ENCODE assay signal across 9 mouse cellular contexts in genomic region chr3:109361882-109362281, GRCm38 (mm10). TPM values are rescaled to one million over a fixed set of nuclear protein-coding genes. Genes with fewer than 3 reads are reported as not detected.
DNase-seq lines count a peak whose midpoint lies in the region; ATAC-seq and TF ChIP-seq lines count a peak whose summit lies in the region.
"Had no signal": no experiment of that assay in that cellular context is flagged by ENCODE, and none has a peak within 500 bp of the region (broad histone marks: within the 10 kb centered on the region; RNA-seq: fewer than 3 reads in every experiment).

No protein-coding gene starts in this region.

- no peaks in the 10 kb centered on the region for H3K27me3 ChIP-seq in midbrain, embryonic 11.5 days (ENCODE audit: control insufficient read depth, insufficient read depth, low read length)
- no peaks in the 10 kb centered on the region for H3K27me3 ChIP-seq in midbrain, embryonic 16.5 days (ENCODE audit: control insufficient read depth, insufficient read depth, low read depth, low read length)
- H3K27me3 ChIP-seq in midbrain, embryonic 10.5 days (ENCODE audit: low read depth, poor library complexity, severe bottlenecking), result no peaks in the 10 kb centered on the region

- ATAC-seq in midbrain, embryonic 11.5 days (ENCODE audit: low FRiP score), result no peak
- no peak for ATAC-seq in midbrain, embryonic 16.5 days

- H3K4me2 ChIP-seq in midbrain, embryonic 11.5 days, result no peak overlapping the region
- no peak overlapping the region for H3K4me2 ChIP-seq in midbrain, embryonic 16.5 days (ENCODE audit: low read length)

- H3K4me3 ChIP-seq in midbrain, embryonic 11.5 days (ENCODE audit: low read depth, low read length), result no peak overlapping the region
- no peak overlapping the region for H3K4me3 ChIP-seq in midbrain, embryonic 16.5 days (ENCODE audit: low read depth, low read length)
- H3K4me3 ChIP-seq in layer of hippocampus, adult 2 months, result no peak overlapping the region
- no peak overlapping the region for H3K4me3 ChIP-seq in midbrain, embryonic 10.5 days

- no peak for TF ChIP-seq CTCF in layer of hippocampus, adult 2 months (conservative IDR thresholded peaks at IDR 0.05)

- H3K27ac ChIP-seq in midbrain, embryonic 11.5 days (ENCODE audit: low read depth, low read length), result no peak overlapping the region
- H3K27ac ChIP-seq in midbrain, embryonic 16.5 days (ENCODE audit: low read length), result no peak overlapping the region
- H3K27ac ChIP-seq in layer of hippocampus, adult 2 months, result no peak overlapping the region
- H3K27ac ChIP-seq in midbrain, embryonic 10.5 days (replicated peaks), result no peak overlapping the region

- no peaks in the 10 kb centered on the region for H3K4me1 ChIP-seq in midbrain, embryonic 11.5 days (ENCODE audit: control insufficient read depth, insufficient read depth, low read length)
- H3K4me1 ChIP-seq in midbrain, embryonic 16.5 days (ENCODE audit: control insufficient read depth, insufficient read depth, low read length), result peaks cover 3% of the 10 kb centered on the region; the same call in 1 of the 2 replicates
- H3K4me1 ChIP-seq in midbrain, embryonic 10.5 days, result peaks cover 5% of the 10 kb centered on the region; the same call in 1 of the 2 replicates

- H3K9me3 ChIP-seq in midbrain, embryonic 11.5 days (ENCODE audit: control insufficient read depth, low read length), result no peaks in the 10 kb centered on the region
- no peaks in the 10 kb centered on the region for H3K9me3 ChIP-seq in midbrain, embryonic 16.5 days (replicated peaks; ENCODE audit: control insufficient read depth, low read length, poor library complexity, severe bottlenecking)
- no peaks in the 10 kb centered on the region for H3K9me3 ChIP-seq in midbrain, embryonic 10.5 days (replicated peaks)

- WGBS in midbrain, embryonic 11.5 days, result 83% methylated on average over 5 of the region's 5 CpGs
- 86% methylated on average over 5 of the region's 5 CpGs for WGBS in midbrain, embryonic 16.5 days
- WGBS in midbrain, embryonic 10.5 days, result 87% methylated on average over 5 of the region's 5 CpGs

- DNase-seq in midbrain, embryonic 11.5 days (ENCODE audit: low spot score, missing footprints), result peak; percentile 57
- peak; percentile 50 for DNase-seq in kidney, postnatal 14 days
- peak; percentile 62 to 66 for DNase-seq in lung, postnatal 4 days
- peak; percentile 2 for DNase-seq in yolk sac, embryonic 10.5 days (ENCODE audit: low spot score)
- DNase-seq in B cell, adult 2 months, result no peak
- no peak for DNase-seq in layer of hippocampus, adult 2 months (ENCODE audit: low spot score in 2 of 2)
- no peak for DNase-seq in midbrain, embryonic 10.5 days (ENCODE audit: low spot score)

- no peak overlapping the region for H3K9ac ChIP-seq in midbrain, embryonic 11.5 days (ENCODE audit: low read length)
- H3K9ac ChIP-seq in midbrain, embryonic 16.5 days (ENCODE audit: low read depth, low read length), result no peak overlapping the region

- no peaks in the 10 kb centered on the region for H3K36me3 ChIP-seq in midbrain, embryonic 11.5 days (ENCODE audit: control insufficient read depth, insufficient read depth, low read length)
- H3K36me3 ChIP-seq in midbrain, embryonic 16.5 days (ENCODE audit: control insufficient read depth, insufficient read depth, low read length), result no peaks in the 10 kb centered on the region
- no peaks in the 10 kb centered on the region for H3K36me3 ChIP-seq in midbrain, embryonic 10.5 days

RNA-seq across cellular contexts. Expression of gene Vav3, which starts 21.4 kb away (rescaled TPM):
- polyA plus RNA-seq in midbrain, embryonic 11.5 days (2014; fragmentation: Nextera tagmentation; extraction: Ambion mirVana), result 18.4 and 18.6 TPM in 2 replicates
- 18.9 and 29.6 TPM in 2 replicates for polyA plus RNA-seq in midbrain, embryonic 16.5 days (2015; fragmentation: Nextera tagmentation; extraction: Ambion mirVana)
- 10 to 100 TPM; 12.3 to 18.7 TPM for total RNA-seq in layer of hippocampus, adult 2 months (2021)
- 7.6 and 8.4 TPM in 2 replicates for polyA plus RNA-seq in midbrain, embryonic 10.5 days (2016; fragmentation: Nextera tagmentation; extraction: Ambion mirVana)
- total RNA-seq: MEL had no signal

Comparison
In these comparisons a context has a peak if more than half of its experiments do, and no peak if none do; other contexts are left out.
1. DNase-seq: peak in midbrain, embryonic 11.5 days (single experiment), kidney, postnatal 14 days (single experiment), lung, postnatal 4 days (2 of 2) and yolk sac, embryonic 10.5 days (single experiment); none in B cell, adult 2 months (0 of 2), layer of hippocampus, adult 2 months (0 of 2) and midbrain, embryonic 10.5 days (single experiment).